Mouse (Mus musculus): ENCODE data around the gene Sorcs1.

GRCm38 (mm10) chr19:50566306-50566705 is 112.1 kb downstream of the Sorcs1 start:
- TF ChIP-seq POLR2A (IDR thresholded peaks at IDR 0.05; ENCODE audit: borderline replicate concordance, extremely low read depth, insufficient read depth, insufficient read length, poor library complexity, severe bottlenecking) (no peak), CTCF (IDR thresholded peaks at IDR 0.05; ENCODE audit: borderline replicate concordance, extremely low read depth, insufficient read depth, insufficient read length) (no peak)

Measured in brain, embryonic 14.5 days (tissue).